ENCODE assay signal across 1 mouse cellular context in genomic region chr12:103425729-103426470, GRCm38 (mm10).
A peak's percentile ranks its signal among the peaks of the same experiment; 100 is the strongest.
TF ChIP-seq lines count a peak whose summit lies in the region.

Ddx24 (minus strand) TSS chr12:103425830.

TF ChIP-seq in CH12.LX, 34 proteins besides CTCF, POLR2A, EP300 and RAD21 (continued from another document):
- 0 out of 2 replicates have a peak, but pooled peaks have one; percentile 64 for TF ChIP-seq CHD2 (IDR thresholded peaks at IDR 0.05; ENCODE audit: low read length)
- TF ChIP-seq USF1 (IDR thresholded peaks at IDR 0.05; ENCODE audit: low read depth, low read length), result no peak
- peak; percentile 87 for TF ChIP-seq ZMIZ1 (IDR thresholded peaks at IDR 0.05; ENCODE audit: low read depth, low read length)
- TF ChIP-seq ZKSCAN1 (IDR thresholded peaks at IDR 0.05; ENCODE audit: borderline replicate concordance, low read depth, low read length), result no peak
- peak; percentile 82; the same call in 1 of the 2 replicates for TF ChIP-seq POLR2AphosphoS2 (IDR thresholded peaks at IDR 0.05; ENCODE audit: low read depth, low read length)
- peak; percentile 93; the same call in 1 of the 2 replicates for TF ChIP-seq KAT2A (IDR thresholded peaks at IDR 0.05; ENCODE audit: insufficient replicate concordance, low read length)
- TF ChIP-seq SIN3A (IDR thresholded peaks at IDR 0.05; ENCODE audit: low read length), result peak; percentile 97
- peak; percentile 73 for TF ChIP-seq ZC3H11A (IDR thresholded peaks at IDR 0.05; ENCODE audit: low read depth, low read length)
- peak; percentile 84 for TF ChIP-seq MAX (IDR thresholded peaks at IDR 0.05; ENCODE audit: low read length)
- TF ChIP-seq BHLHE40 (IDR thresholded peaks at IDR 0.05; ENCODE audit: low read depth, low read length), result peak; percentile 40
- TF ChIP-seq ETS1 (conservative IDR thresholded peaks at IDR 0.05; ENCODE audit: low read depth, low read length), result no peak; the same call in 1 of the 2 replicates
- TF ChIP-seq MXI1 (IDR thresholded peaks at IDR 0.05; ENCODE audit: low read depth, low read length), result peak; percentile 97
- no peak for TF ChIP-seq PAX5 (IDR thresholded peaks at IDR 0.05; ENCODE audit: low read length)
